Mouse (Mus musculus) small intestine, adult 2 months (tissue): ENCODE measurements around the gene Tenm3.

ENCODE experiments used
- CTCF ChIP-seq: fragments of 200-500 bp; IDR thresholded peaks from 2 replicates; pipeline ENCODE4 v1.5.1; 2012; ENCODE audit warnings: low read depth, mild to moderate bottlenecking, control low read depth, inconsistent platforms, low read length, moderate library complexity, mixed read lengths; ENCODE audit not compliant: insufficient replicate concordance, insufficient read length; ENCODE audit errors: extremely low read depth
- POLR2A ChIP-seq: fragments of 200-500 bp; IDR thresholded peaks from 2 replicates; pipeline ENCODE4 v1.6.1; 2012; ENCODE audit warnings: low read depth, mild to moderate bottlenecking, control low read depth, inconsistent platforms, low read length, moderate library complexity

DNA sequence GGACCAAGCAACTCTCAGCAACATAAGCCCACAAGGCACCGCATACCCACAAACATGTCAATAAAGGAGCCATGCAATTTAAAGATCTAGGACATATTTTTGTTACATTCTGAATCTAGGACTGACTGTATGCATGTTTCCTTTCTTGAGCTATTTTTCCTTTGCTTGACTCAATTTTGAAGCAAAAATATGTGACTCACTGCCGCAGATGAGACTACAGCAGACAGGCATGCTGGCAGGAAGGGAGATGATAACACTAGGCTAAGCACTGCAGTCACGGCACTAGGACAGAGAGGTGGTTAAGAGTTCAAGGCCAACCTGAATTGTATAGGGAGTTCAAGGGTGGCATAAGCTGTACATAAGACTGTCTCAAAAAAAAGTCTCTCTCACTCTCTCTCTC lies 79.7 kb downstream of the Tenm3 start:
- TF ChIP-seq CTCF (no peak), POLR2A (no peak)
